Mouse (Mus musculus) lung, embryonic 14.5 days (tissue): ENCODE results near the gene Cln3. TPM values are rescaled to one million over a fixed set of nuclear protein-coding genes. Genes with fewer than 3 reads are reported as not detected.

ENCODE experiments used
- ATAC-seq: fragments of 200-750 bp; cut with Nextera tagmentation; 2 replicates; pipeline ENCODE4 v1.8.0; 2017; ENCODE audit warnings: mild to moderate bottlenecking, moderate TSS enrichment, moderate library complexity; ENCODE audit not compliant: insufficient read depth
- DNase-seq: peaks from one replicate; pipeline ENCODE4 v3.0.0-alpha.2; 2015
- H3K27ac ChIP-seq: fragments of 300-500 bp; sonication (generic); 2 replicates; pipeline ENCODE4 v1.5.1; 2014; ENCODE audit warnings: low read depth, mild to moderate bottlenecking, moderate library complexity
- H3K27me3 ChIP-seq: fragments of 300-500 bp; sonication (generic); 2 replicates; pipeline ENCODE4 v1.6.1; 2014; ENCODE audit warnings: low read length, control low read depth; ENCODE audit not compliant: insufficient read depth
- H3K36me3 ChIP-seq: fragments of 300-500 bp; sonication (generic); 2 replicates; pipeline ENCODE4 v1.6.1; 2014; ENCODE audit warnings: control low read depth; ENCODE audit not compliant: insufficient read depth
- H3K4me1 ChIP-seq: fragments of 300-500 bp; sonication (generic); 2 replicates; pipeline ENCODE4 v1.6.1; 2014; ENCODE audit warnings: antibody characterized with exemption, control low read depth; ENCODE audit not compliant: insufficient read depth
- H3K4me2 ChIP-seq: fragments of 300-500 bp; sonication (generic); 2 replicates; pipeline ENCODE4 v1.6.1; 2014; ENCODE audit warnings: mild to moderate bottlenecking
- H3K4me3 ChIP-seq: fragments of 300-500 bp; sonication (generic); 2 replicates; pipeline ENCODE4 v1.5.1; 2014; ENCODE audit warnings: low read depth, low read length
- H3K9ac ChIP-seq: fragments of 300-500 bp; sonication (generic); 2 replicates; pipeline ENCODE4 v1.6.1; 2014
- H3K9me3 ChIP-seq: fragments of 300-500 bp; sonication (generic); 2 replicates; pipeline ENCODE4 v1.6.1; 2016; ENCODE audit warnings: low read depth, low read length, control low read depth
- CTCF ChIP-seq: IDR thresholded peaks from 2 replicates; pipeline ENCODE4 v1.5.1; 2016; ENCODE audit warnings: antibody characterized with exemption, low read depth
- WGBS: fragments of 180-500 bp; shearing (Covaris S2); extraction: QIAGEN DNeasy Blood & Tissue Kit; methylation state at CpG from one replicate; pipeline ENCODE4 v1.1.7; 2014; 5-methylcytosine and 5-hydroxymethylcytosine counted together
- polyA plus RNA-seq: library from polyadenylated mRNA; unstranded; fragments of >200 nt; fragmentation: Nextera tagmentation; extraction: Ambion mirVana; gene quantifications from 2 replicates; pipeline ENCODE4 v1.2.1, GENCODE M21; 2014

Gene Cln3
- polyA plus RNA-seq, 1 experiment from 2014 or later, result 24.1 TPM

- DNase-seq (no peak), ATAC-seq (no peak)
- no peak overlapping the region for H3K9ac ChIP-seq
- no peak overlapping the region for H3K4me2 ChIP-seq
- TF ChIP-seq CTCF, result no peak
- H3K27ac ChIP-seq, result no peak overlapping the region
- WGBS, result 79% methylated on average over 5 of the region's 5 CpGs
- H3K27me3 ChIP-seq, result no peaks in the 10 kb centered on the region
- H3K9me3 ChIP-seq, result no peaks in the 10 kb centered on the region
- no peaks in the 10 kb centered on the region for H3K4me1 ChIP-seq
- H3K4me3 ChIP-seq, result no peak overlapping the region
- H3K36me3 ChIP-seq, result no peaks in the 10 kb centered on the region
Observed at GRCm38 (mm10) chr7:126607796-126608195, 22.2 kb upstream of the Cln3 start.

- Histone ChIP-seq H3K4me3 (no peak overlapping the region), H3K4me1 (no peaks in the 10 kb centered on the region), H3K27ac (no peak overlapping the region), H3K36me3 (no peaks in the 10 kb centered on the region), H3K27me3 (no peaks in the 10 kb centered on the region), H3K4me2 (no peak overlapping the region), H3K9ac (no peak overlapping the region), H3K9me3 (no peaks in the 10 kb centered on the region)
- no peak for ATAC-seq
- WGBS, result 60% methylated on average over 3 of the region's 3 CpGs
- peak; percentile 57 for DNase-seq
- TF ChIP-seq CTCF, result no peak
Observed at GRCm38 (mm10) chr7:126607064-126607463, 21.4 kb upstream of the Cln3 start.

GRCm38 (mm10) chr7:126606611-126607010, 21.0 kb upstream of the Cln3 start:
- TF ChIP-seq CTCF, result no peak
- H3K27me3 ChIP-seq, result no peaks in the 10 kb centered on the region
- H3K9me3 ChIP-seq, result no peaks in the 10 kb centered on the region
- H3K27ac ChIP-seq, result no peak overlapping the region
- no peak overlapping the region for H3K9ac ChIP-seq
- no peaks in the 10 kb centered on the region for H3K36me3 ChIP-seq
- H3K4me1 ChIP-seq, result no peaks in the 10 kb centered on the region
- DNase-seq (no peak), ATAC-seq (no peak)
- H3K4me2 ChIP-seq, result no peak overlapping the region
- H3K4me3 ChIP-seq, result no peak overlapping the region
- 71% methylated on average over 5 of the region's 5 CpGs for WGBS

GRCm38 (mm10) chr7:126602650-126603049, 17.0 kb upstream of the Cln3 start:
- DNase-seq, result no peak
- no peak overlapping the region for H3K9ac ChIP-seq
- no peaks in the 10 kb centered on the region for H3K36me3 ChIP-seq
- no peak for ATAC-seq
- no peak overlapping the region for H3K27ac ChIP-seq
- no peaks in the 10 kb centered on the region for H3K9me3 ChIP-seq
- H3K4me2 ChIP-seq, result no peak overlapping the region
- no peak for TF ChIP-seq CTCF
- WGBS, result 75% methylated on average over 3 of the region's 3 CpGs
- no peaks in the 10 kb centered on the region for H3K27me3 ChIP-seq
- H3K4me3 ChIP-seq, result no peak overlapping the region
- H3K4me1 ChIP-seq, result no peaks in the 10 kb centered on the region

- Histone ChIP-seq H3K9ac (no peak overlapping the region), H3K4me2 (no peak overlapping the region), H3K4me3 (no peak overlapping the region), H3K9me3 (no peaks in the 10 kb centered on the region), H3K27me3 (no peaks in the 10 kb centered on the region), H3K27ac (no peak overlapping the region), H3K4me1 (no peaks in the 10 kb centered on the region), H3K36me3 (no peaks in the 10 kb centered on the region)
- DNase-seq (no peak), ATAC-seq (no peak)
- no peak for TF ChIP-seq CTCF
- WGBS, result 33% methylated on average over 5 of the region's 5 CpGs
Observed at GRCm38 (mm10) chr7:126601896-126602295, 16.3 kb upstream of the Cln3 start.

GRCm38 (mm10) chr7:126598919-126599318, 13.3 kb upstream of the Cln3 start:
- 68% methylated on average over 6 of the region's 6 CpGs for WGBS
- Histone ChIP-seq H3K4me3 (no peak overlapping the region), H3K4me2 (no peak overlapping the region), H3K27ac (no peak overlapping the region), H3K9me3 (no peaks in the 10 kb centered on the region), H3K27me3 (no peaks in the 10 kb centered on the region), H3K9ac (no peak overlapping the region), H3K4me1 (no peaks in the 10 kb centered on the region), H3K36me3 (no peaks in the 10 kb centered on the region)
- DNase-seq (no peak), ATAC-seq (no peak)
- no peak for TF ChIP-seq CTCF

GRCm38 (mm10) chr7:126596414-126596813, 10.8 kb upstream of the Cln3 start:
- Histone ChIP-seq H3K4me3 (no peak overlapping the region), H3K27ac (no peak overlapping the region), H3K9ac (no peak overlapping the region), H3K36me3 (no peaks in the 10 kb centered on the region), H3K9me3 (no peaks in the 10 kb centered on the region), H3K4me1 (no peaks in the 10 kb centered on the region), H3K27me3 (no peaks in the 10 kb centered on the region), H3K4me2 (no peak overlapping the region)
- ATAC-seq, result no peak
- DNase-seq, result no peak
- TF ChIP-seq CTCF, result no peak
- 47% methylated on average over 6 of the region's 6 CpGs for WGBS

GRCm38 (mm10) chr7:126595890-126596289, 10.3 kb upstream of the Cln3 start:
- Histone ChIP-seq H3K4me2 (no peak overlapping the region), H3K36me3 (no peaks in the 10 kb centered on the region), H3K27me3 (no peaks in the 10 kb centered on the region), H3K4me1 (no peaks in the 10 kb centered on the region), H3K9ac (no peak overlapping the region), H3K27ac (no peak overlapping the region), H3K4me3 (no peak overlapping the region), H3K9me3 (no peaks in the 10 kb centered on the region)
- DNase-seq (no peak), ATAC-seq (no peak)
- WGBS, result 82% methylated on average over 5 of the region's 5 CpGs
- no peak for TF ChIP-seq CTCF
